Mouse (Mus musculus): Measurements from ENCODE around the gene Leng1. TPM values are rescaled to one million over a fixed set of nuclear protein-coding genes. Genes with fewer than 3 reads are reported as not detected.
"Not testable (repeated sequence)": the region's sequence is repeated elsewhere in the genome, so short reads cannot be mapped to it uniquely, and the experiment has no call there.

Leng1 gene
- 10 to 100 TPM; 10.4 to 12.8 (median 11.8) TPM for total RNA-seq (2022)

DNA sequence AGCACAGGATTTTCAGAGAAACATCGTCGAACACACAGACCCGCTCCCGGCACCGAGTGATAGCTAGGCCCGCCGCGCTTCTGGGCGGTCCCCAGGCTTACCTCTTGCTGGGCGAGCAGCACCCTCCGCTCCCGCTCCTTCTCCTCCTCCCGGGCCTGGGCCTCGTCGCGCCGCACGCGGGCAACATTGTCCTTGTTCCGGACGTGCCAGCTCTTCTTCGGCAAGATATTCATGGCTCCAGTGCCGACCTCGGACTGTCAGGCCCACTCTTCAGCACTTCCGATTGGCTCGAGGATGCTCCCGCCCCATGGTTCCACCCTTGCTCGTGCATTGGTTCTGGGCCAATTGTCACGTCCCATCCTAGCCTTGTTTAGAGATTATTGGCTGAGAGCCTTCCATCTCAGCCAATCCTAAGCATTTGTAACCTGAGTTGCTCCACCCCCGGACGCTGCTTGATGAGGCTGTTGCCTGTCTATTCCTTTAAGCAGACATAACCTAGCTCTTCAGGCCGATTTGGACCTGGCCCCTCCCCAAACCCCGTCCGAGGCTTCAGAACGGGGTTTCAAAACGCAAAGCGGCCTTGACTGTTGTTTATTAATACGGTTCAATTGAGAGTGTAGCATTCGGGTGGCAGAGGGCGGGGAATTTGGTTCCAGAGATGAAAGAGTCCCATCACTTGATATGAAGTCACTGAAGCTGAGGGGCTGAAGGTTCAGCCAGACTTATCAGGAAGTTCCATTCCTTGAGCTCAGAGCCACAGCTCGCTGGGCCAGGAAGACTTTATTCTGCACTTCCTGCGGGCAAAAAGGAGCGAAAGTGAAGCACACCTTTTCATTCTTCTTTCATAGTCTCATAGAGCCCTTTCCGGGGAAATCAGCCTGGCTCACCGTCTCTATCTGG is at the start of gene Leng1:
Gene Leng1 (minus strand): TSS at position 626 of the 900 bp plus-strand sequence.
- peak; percentile 99 for DNase-seq (ENCODE audit: low spot score)

GRCm38 (mm10) chr7:3715249-3715648 is 49.6 kb upstream of the Leng1 start:
- no peak for DNase-seq (ENCODE audit: low spot score)

- DNase-seq (ENCODE audit: low spot score) = no peak
Measured at GRCm38 (mm10) chr7:3712264-3712942, 46.8 kb upstream of the Leng1 start.

GRCm38 (mm10) chr7:3709000-3709399 is 43.4 kb upstream of the Leng1 start:
- DNase-seq (ENCODE audit: low spot score) = no peak

- DNase-seq (ENCODE audit: low spot score) = not testable (repeated sequence)
Measured at GRCm38 (mm10) chr7:3708447-3708980, 42.9 kb upstream of the Leng1 start.

DNA sequence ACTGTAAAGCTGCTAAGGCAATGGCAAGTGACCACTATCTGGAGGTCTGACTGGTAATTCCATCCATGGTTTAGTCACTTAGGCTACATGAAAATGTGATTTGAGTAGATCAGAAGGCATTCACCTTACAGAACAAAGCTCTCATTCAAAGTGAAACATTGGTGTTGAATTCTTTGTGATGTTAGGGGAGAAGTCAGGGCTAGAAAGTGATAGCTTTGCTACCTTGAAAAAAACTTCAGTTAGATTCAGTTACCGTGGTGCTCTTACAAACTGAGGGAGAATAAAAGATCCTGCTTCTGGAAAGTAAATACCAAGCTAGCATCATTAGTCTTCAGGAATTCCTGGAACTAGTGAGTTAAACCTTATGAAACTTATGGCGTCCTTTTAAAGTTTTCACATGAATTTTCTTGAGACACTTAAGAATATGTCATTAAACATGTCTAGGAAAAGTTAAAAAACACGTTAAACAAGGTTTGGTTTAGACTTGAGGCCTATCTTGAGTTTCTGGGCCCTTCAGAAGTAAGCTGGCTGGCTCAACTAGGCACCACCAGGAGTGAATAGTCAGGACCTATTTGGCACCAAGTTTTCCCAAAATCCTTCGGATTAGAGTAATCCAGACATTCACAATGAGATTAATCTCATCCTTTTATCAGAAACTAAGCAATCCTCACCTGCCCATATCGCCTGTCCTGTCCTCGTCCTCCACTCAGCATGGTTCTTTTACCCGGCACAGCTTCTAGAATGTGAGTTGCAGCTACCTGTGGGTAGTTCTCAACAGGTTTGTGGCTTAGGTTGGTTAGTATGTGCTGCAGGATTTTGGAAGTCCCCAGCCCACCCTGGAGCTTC is 42.2 kb upstream of the Leng1 start:
- DNase-seq (ENCODE audit: low spot score) = no peak

DNA sequence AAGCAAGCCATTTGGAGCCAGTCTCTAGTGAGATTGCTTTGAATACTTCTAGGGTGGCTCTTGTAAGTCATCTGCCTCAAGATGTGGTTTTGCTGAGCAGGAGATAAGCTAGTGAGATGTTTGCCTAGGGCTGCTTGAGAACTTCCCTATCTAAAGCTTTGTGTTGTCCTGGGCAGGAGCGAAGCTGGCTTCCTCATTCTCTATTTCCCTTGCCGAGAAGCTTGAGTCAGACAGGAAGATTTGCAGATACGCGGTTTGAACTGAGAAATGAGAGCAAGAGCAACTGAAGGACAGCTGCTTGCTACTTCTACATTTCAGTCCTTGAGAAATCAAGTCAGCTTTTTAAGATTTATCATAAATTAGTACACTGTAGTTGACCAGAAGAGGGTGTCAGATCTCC is 41.4 kb upstream of the Leng1 start:
- no peak for DNase-seq (ENCODE audit: low spot score)

DNA sequence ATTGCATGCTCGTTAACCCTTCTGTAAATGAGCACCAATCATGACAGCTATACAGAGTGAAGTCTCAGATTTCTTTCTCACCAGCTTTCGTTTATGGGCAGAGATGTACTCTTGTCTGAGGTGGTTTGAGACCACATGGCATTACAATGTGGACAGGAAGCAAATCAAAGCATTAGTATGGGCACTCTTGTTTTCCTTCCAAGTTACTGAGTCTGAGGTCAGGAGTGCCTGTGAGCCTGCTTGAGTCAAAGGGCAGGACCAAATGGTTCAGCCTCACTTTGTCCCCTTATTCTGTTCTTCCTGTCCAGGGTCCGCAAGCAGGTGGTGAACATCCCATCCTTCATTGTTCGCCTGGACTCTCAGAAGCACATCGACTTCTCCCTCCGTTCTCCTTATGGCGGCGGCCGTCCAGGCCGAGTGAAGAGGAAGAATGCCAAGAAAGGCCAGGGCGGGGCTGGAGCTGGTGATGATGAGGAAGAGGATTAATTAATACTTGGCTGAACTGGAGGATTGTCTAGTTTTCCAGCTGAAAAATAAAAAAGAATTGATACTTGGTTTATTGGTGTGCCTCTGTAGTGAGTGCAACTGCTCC is 40.8 kb upstream of the Leng1 start:
- no peak for DNase-seq (ENCODE audit: low spot score)

- no peak for DNase-seq (ENCODE audit: low spot score)
Measured at GRCm38 (mm10) chr7:3705911-3706310, 40.3 kb upstream of the Leng1 start.

DNA sequence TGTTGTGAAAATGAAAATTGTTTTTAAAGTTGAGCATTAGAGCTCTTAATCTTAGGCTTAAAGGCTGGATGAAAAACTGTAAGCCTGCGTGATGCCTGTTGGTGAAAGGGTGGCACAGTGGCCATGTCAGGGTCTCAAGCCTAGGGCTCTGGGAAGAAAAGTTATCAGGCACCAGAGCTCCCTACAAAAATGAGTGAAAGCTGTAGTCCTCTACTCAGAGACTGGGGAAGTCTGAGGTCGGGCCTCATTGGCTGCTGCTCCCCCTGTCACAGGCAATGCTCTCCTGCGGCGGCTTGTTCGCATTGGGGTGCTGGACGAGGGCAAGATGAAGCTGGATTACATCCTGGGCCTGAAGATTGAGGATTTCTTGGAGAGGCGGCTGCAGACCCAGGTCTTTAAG is 39.8 kb upstream of the Leng1 start:
- not testable (repeated sequence) for DNase-seq (ENCODE audit: low spot score)

GRCm38 (mm10) chr7:3704475-3704874 is 38.8 kb upstream of the Leng1 start:
- DNase-seq (ENCODE audit: low spot score) = no peak

GRCm38 (mm10) chr7:3703879-3704441 is 38.3 kb upstream of the Leng1 start, which contains the start of gene Rps9:
Gene Rps9, plus strand, starts transcription at chr7:3703993.
- DNase-seq (ENCODE audit: low spot score) = peak; percentile 98

DNA sequence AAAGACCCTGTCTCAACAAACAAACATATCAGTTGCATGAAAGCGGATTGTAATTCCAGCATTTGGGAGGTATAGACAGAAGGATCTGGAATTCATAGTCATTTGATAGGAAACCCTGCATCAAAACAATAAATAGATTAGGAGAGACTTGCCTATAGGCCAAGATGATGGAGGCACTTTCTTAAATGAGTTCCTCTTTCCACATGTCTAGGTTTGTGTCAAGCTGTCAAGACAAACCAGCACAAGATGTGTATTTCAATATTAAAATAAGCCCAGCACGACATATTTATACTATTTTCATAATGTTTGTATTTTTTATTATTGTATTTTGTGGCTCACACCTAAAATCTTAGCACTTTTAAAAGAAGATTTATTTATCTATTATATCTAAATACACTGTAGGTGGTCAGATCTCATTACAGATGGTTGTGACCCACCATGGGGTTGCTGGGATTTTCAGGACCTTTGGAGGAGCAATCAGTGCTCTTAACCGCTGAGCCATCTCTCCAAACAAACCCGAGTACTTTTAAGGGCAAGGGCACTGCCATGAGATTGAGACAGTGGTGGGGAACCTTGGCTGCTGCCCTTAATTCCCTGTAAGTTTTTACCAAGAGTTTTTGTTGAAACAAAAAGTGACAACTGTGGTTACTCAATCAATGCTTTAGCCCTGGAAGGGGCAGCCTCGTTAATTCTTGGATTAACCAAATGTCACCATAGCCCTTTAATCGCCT is 37.7 kb upstream of the Leng1 start:
- no peak for DNase-seq (ENCODE audit: low spot score)

DNA sequence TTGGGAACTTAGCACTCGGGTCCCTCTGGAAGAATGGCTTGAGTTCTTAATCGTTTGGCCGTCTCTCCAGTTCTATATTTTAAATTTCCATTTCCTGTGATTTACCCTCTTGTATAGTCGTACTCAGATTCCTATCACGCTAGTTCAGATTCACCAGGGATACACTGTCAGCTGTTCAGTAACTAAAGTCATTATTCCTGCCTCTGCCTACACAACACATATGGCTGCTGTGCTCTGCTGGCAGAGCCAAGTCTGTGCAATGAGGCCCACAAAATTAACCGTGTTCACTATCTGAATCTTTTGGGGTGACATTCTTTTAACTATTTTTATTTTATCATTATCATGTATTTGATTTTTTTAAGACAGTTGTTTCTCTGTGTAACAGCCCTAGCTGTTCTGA is 32.8 kb upstream of the Leng1 start:
- DNase-seq (ENCODE audit: low spot score) = no peak

GRCm38 (mm10) chr7:3694949-3695305 is 29.3 kb upstream of the Leng1 start:
- not testable (repeated sequence) for DNase-seq (ENCODE audit: low spot score)

- DNase-seq (ENCODE audit: low spot score) = peak; percentile 71
Measured at GRCm38 (mm10) chr7:3694076-3694948, 28.7 kb upstream of the Leng1 start.

- no peak for DNase-seq (ENCODE audit: low spot score)
Measured at GRCm38 (mm10) chr7:3693809-3694075, 28.1 kb upstream of the Leng1 start.

- peak; percentile 97 for DNase-seq (ENCODE audit: low spot score)
Measured at GRCm38 (mm10) chr7:3692987-3693808, 27.6 kb upstream of the Leng1 start, which contains the start of gene Mboat7. Gene Mboat7, minus strand, starts transcription at chr7:3693523.

Data from heart, adult 8-10 months (tissue).